17 mouse cellular contexts compared by ENCODE assay signal in genomic region chr5:47431599-47432328, GRCm38 (mm10).
DNase-seq lines count a peak whose midpoint lies in the region; ATAC-seq and TF ChIP-seq lines count a peak whose summit lies in the region.
"Had no signal": no experiment of that assay in that cellular context is flagged by ENCODE, and none has a peak within 500 bp of the region (broad histone marks: within the 10 kb centered on the region; RNA-seq: fewer than 3 reads in every experiment).

No protein-coding gene starts in this region.

- no peak overlapping the region for H3K9ac ChIP-seq in limb, embryonic 14.5 days (ENCODE audit: low read depth, low read length, severe bottlenecking)
- H3K9ac ChIP-seq: embryonic facial prominence, embryonic 15.5 days; forebrain, embryonic 13.5 days had no signal

- H3K36me3 ChIP-seq in limb, embryonic 14.5 days (ENCODE audit: control insufficient read depth, insufficient read depth, low read length) = no peaks in the 10 kb centered on the region
- H3K36me3 ChIP-seq in heart, embryonic 10.5 days = no peaks in the 10 kb centered on the region
- H3K36me3 ChIP-seq: embryonic facial prominence, embryonic 15.5 days had no signal

- H3K27me3 ChIP-seq in limb, embryonic 14.5 days (ENCODE audit: control insufficient read depth, insufficient read depth, low read length) = no peaks in the 10 kb centered on the region
- H3K27me3 ChIP-seq in heart, embryonic 10.5 days (ENCODE audit: insufficient read depth, poor library complexity, severe bottlenecking) = no peaks in the 10 kb centered on the region
- H3K27me3 ChIP-seq: CH12.LX; embryonic facial prominence, embryonic 15.5 days; forebrain, embryonic 13.5 days had no signal

- 0 out of 2 replicates have a peak, but pooled peaks have one; percentile 47 for ATAC-seq in limb, embryonic 14.5 days (ENCODE audit: low FRiP score, low read depth)
- ATAC-seq: forebrain, embryonic 13.5 days had no signal

- no peak overlapping the region for H3K4me2 ChIP-seq in limb, embryonic 14.5 days (replicated peaks; ENCODE audit: low read depth, low read length, severe bottlenecking)
- H3K4me2 ChIP-seq: embryonic facial prominence, embryonic 15.5 days; forebrain, embryonic 13.5 days had no signal

- H3K9me3 ChIP-seq in limb, embryonic 14.5 days (ENCODE audit: control insufficient read depth, low read length) = no peaks in the 10 kb centered on the region
- H3K9me3 ChIP-seq in heart, embryonic 10.5 days = no peaks in the 10 kb centered on the region
- H3K9me3 ChIP-seq: embryonic facial prominence, embryonic 15.5 days; forebrain, embryonic 13.5 days had no signal

- peak; percentile 2 for DNase-seq in adrenal gland, postnatal 14 days
- no peak for DNase-seq in adrenal gland, adult 18-20 months (ENCODE audit: low spot score in 2 of 2)
- DNase-seq in left cerebral cortex, postnatal 4 days = peak; percentile 2
- DNase-seq in left cerebral cortex, adult 8-10 months (ENCODE audit: low spot score in 2 of 2) = no peak
- DNase-seq in embryo, embryonic 10 days (ENCODE audit: low spot score) = peak; percentile 78
- DNase-seq in limb, embryonic 14.5 days (ENCODE audit: low spot score) = no peak
- DNase-seq in heart, embryonic 10.5 days (ENCODE audit: low spot score) = no peak
- DNase-seq in cerebellum, postnatal 14 days = no peak
- DNase-seq: adrenal gland, postnatal 36 days; heart, adult 18-20 months; heart, postnatal 10 days; kidney, postnatal 10 days; right cerebral cortex, postnatal 25 days; thymus, postnatal 4 days had no signal

- no peak for TF ChIP-seq POLR2A in limb, embryonic 14.5 days (IDR thresholded peaks at IDR 0.05; ENCODE audit: borderline replicate concordance, extremely low read depth, insufficient read depth, insufficient read length)

- 38% methylated on average over 5 of the region's 5 CpGs for WGBS in limb, embryonic 14.5 days
- 54% methylated on average over 5 of the region's 5 CpGs for WGBS in heart, embryonic 10.5 days

- no peak overlapping the region for H3K27ac ChIP-seq in limb, embryonic 14.5 days (replicated peaks; ENCODE audit: low read depth, low read length)
- H3K27ac ChIP-seq in heart, embryonic 10.5 days = no peak overlapping the region
- H3K27ac ChIP-seq: embryonic facial prominence, embryonic 15.5 days; forebrain, embryonic 13.5 days had no signal

- H3K4me1 ChIP-seq in limb, embryonic 14.5 days (ENCODE audit: control insufficient read depth, insufficient read depth, low read length) = peaks cover 9% of the 10 kb centered on the region; the same call in 1 of the 2 replicates
- H3K4me1 ChIP-seq in heart, embryonic 10.5 days = no peaks in the 10 kb centered on the region
- H3K4me1 ChIP-seq: embryonic facial prominence, embryonic 15.5 days; forebrain, embryonic 13.5 days had no signal

- no peak overlapping the region for H3K4me3 ChIP-seq in limb, embryonic 14.5 days (replicated peaks; ENCODE audit: low read length)
- no peak overlapping the region for H3K4me3 ChIP-seq in heart, embryonic 10.5 days
- H3K4me3 ChIP-seq: embryonic facial prominence, embryonic 15.5 days; forebrain, embryonic 13.5 days had no signal

- intact Hi-C loops in left cerebral cortex, postnatal 4 days (cut with DNase I) = no loop called here

Comparison
In these comparisons a context has a peak if more than half of its experiments do, and no peak if none do; other contexts are left out.
1. DNase-seq: peak in adrenal gland, postnatal 14 days (single experiment), left cerebral cortex, postnatal 4 days (single experiment) and embryo, embryonic 10 days (single experiment); none in adrenal gland, adult 18-20 months (0 of 2), left cerebral cortex, adult 8-10 months (0 of 2), limb, embryonic 14.5 days (single experiment), heart, embryonic 10.5 days (single experiment) and cerebellum, postnatal 14 days (0 of 2).